Mouse (Mus musculus) hindbrain, embryonic 16.5 days (tissue): Measurements from ENCODE around the gene Cel. TPM values are rescaled to one million over a fixed set of nuclear protein-coding genes. Genes with fewer than 3 reads are reported as not detected.

Experiments
- ATAC-seq: fragments of 200-750 bp; cut with Nextera tagmentation; 2 replicates; pipeline ENCODE4 v1.8.0; 2017; ENCODE audit warnings: moderate TSS enrichment, moderate library complexity
- H3K27ac ChIP-seq: fragments of 300-500 bp; sonication (generic); 2 replicates; pipeline ENCODE4 v1.5.1; 2014; ENCODE audit warnings: low read depth, mild to moderate bottlenecking, control low read depth, low read length, moderate library complexity
- H3K27me3 ChIP-seq: fragments of 300-500 bp; sonication (generic); replicated peaks from 2 replicates; pipeline ENCODE4 v1.6.1; 2014; ENCODE audit warnings: low read length; ENCODE audit not compliant: control insufficient read depth, insufficient read depth
- H3K36me3 ChIP-seq: fragments of 300-500 bp; sonication (generic); 2 replicates; pipeline ENCODE4 v1.6.1; 2014; ENCODE audit warnings: mild to moderate bottlenecking, low read length, moderate library complexity, mixed read lengths; ENCODE audit not compliant: control insufficient read depth, insufficient read depth
- H3K4me1 ChIP-seq: fragments of 300-500 bp; sonication (generic); 2 replicates; pipeline ENCODE4 v1.6.1; 2014; ENCODE audit warnings: low read depth, low read length; ENCODE audit not compliant: control insufficient read depth, insufficient read depth
- H3K4me2 ChIP-seq: fragments of 300-500 bp; sonication (generic); 2 replicates; pipeline ENCODE4 v1.6.1; 2014; ENCODE audit warnings: mild to moderate bottlenecking, low read length, control low read depth, moderate library complexity
- H3K4me3 ChIP-seq: fragments of 300-500 bp; sonication (generic); 2 replicates; pipeline ENCODE4 v1.5.1; 2014; ENCODE audit warnings: mild to moderate bottlenecking, low read length, control low read depth, moderate library complexity
- H3K9ac ChIP-seq: fragments of 300-500 bp; sonication (generic); 2 replicates; pipeline ENCODE4 v1.6.1; 2014; ENCODE audit warnings: low read depth, mild to moderate bottlenecking, control low read depth, low read length, moderate library complexity
- H3K9me3 ChIP-seq: fragments of 300-500 bp; sonication (generic); 2 replicates; pipeline ENCODE4 v1.6.1; 2014; ENCODE audit warnings: mild to moderate bottlenecking, low read length, moderate library complexity; ENCODE audit not compliant: control insufficient read depth
- WGBS: fragments of 180-500 bp; shearing (Covaris S2); extraction: QIAGEN DNeasy Blood & Tissue Kit; methylation state at CpG from one replicate; pipeline ENCODE4 v1.1.7; 2014; 5-methylcytosine and 5-hydroxymethylcytosine counted together
- polyA plus RNA-seq: library from polyadenylated mRNA; unstranded; fragments of >200 nt; fragmentation: Nextera tagmentation; extraction: Ambion mirVana; gene quantifications from 2 replicates; pipeline ENCODE4 v1.2.1, GENCODE M21; 2015

The Cel gene
- polyA plus RNA-seq, 1 experiment from 2014 or later: not detected

DNA sequence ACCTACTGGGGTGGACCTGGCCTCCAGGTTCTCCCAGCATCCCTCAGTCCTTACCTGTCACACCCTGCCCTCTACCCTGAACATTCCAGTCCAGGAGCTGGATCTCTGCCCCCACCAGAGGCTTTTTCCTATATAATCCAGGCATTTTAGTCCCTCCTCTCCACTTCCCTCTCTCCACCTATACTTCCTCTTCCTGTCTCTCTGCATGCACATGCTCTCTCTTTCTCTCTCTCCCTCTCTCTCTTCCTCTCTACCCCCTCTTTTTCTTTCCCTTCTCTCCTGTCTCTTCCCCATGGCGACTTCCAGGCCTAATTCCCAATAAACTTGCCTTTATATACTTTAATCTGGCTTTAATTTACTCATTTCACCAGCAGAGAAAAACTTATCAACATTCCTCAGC lies 25.4 kb upstream of the Cel start:
- no peak for ATAC-seq
- H3K27ac ChIP-seq: no peak overlapping the region

DNA sequence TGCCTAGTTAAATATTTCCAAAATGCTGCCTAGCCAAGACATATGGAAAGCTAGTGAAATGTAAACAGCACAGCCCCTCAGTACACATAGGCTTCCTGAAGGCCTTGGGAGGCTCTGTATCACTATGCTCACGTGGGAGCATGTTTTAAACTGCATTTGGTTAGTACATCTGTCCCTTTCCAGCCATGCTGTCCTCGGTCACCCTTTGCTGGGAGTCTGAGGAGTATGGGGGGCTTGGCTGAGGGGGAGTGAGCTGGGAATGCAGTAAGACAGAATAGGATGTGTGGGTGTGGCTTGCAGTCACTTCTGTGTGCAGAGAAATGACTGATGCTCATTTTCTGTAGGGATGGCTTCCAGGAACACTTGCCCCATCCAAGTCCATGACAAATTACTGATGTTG lies 22.5 kb upstream of the Cel start:
- Histone ChIP-seq H3K4me2 (no peak overlapping the region), H3K36me3 (0 out of 2 replicates have a peak, but pooled peaks cover under 1% of the 10 kb centered on the region), H3K9ac (no peak overlapping the region), H3K9me3 (no peaks in the 10 kb centered on the region), H3K27ac (no peak overlapping the region), H3K4me1 (peaks cover 14% of the 10 kb centered on the region), H3K27me3 (no peaks in the 10 kb centered on the region), H3K4me3 (no peak overlapping the region)
- WGBS: 48% methylated on average over 2 of the region's 2 CpGs
- ATAC-seq: no peak

More for the DNA sequence above, 25.4 kb upstream of the Cel start:
- H3K27me3 ChIP-seq: no peaks in the 10 kb centered on the region
- no peak overlapping the region for H3K9ac ChIP-seq
- 38% methylated on average over 1 of the region's 1 CpGs for WGBS
- H3K36me3 ChIP-seq: no peaks in the 10 kb centered on the region
- no peaks in the 10 kb centered on the region; the same call in 1 of the 2 replicates for H3K4me1 ChIP-seq
- H3K4me2 ChIP-seq: no peak overlapping the region
- no peak overlapping the region for H3K4me3 ChIP-seq
- no peaks in the 10 kb centered on the region for H3K9me3 ChIP-seq

DNA sequence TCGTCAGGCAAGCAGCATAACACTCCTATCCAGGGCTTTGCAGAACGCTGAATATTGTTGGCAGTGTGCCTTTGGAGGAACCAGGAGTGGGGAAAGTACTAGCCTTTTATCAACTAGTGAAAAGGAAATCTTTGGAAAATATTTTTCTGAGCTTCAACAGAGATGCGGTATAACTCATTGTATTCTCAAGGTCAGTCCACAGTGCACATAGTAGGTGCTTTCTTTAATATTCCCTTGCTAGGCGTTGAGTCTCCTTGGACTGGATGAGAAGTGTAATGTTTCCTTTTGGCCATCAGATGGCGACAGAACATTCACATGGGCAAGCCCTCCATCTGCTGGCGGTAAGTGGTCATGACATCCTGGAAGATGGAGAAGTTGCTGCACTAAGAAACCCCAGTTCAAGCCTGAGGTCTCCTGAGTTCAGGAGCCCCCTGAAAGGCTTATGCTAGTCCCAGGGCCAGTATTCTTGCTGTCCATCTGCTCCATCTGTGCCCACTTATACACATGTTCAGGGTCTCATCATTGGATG lies 21.9 kb upstream of the Cel start:
- ATAC-seq: no peak
- H3K4me3 ChIP-seq: no peak overlapping the region
- H3K36me3 ChIP-seq: 0 out of 2 replicates have a peak, but pooled peaks cover 3% of the 10 kb centered on the region
- H3K9me3 ChIP-seq: no peaks in the 10 kb centered on the region
- no peak overlapping the region for H3K4me2 ChIP-seq
- WGBS: 21% methylated on average over 6 of the region's 6 CpGs
- peaks cover 14% of the 10 kb centered on the region for H3K4me1 ChIP-seq
- no peaks in the 10 kb centered on the region for H3K27me3 ChIP-seq
- no peak overlapping the region for H3K9ac ChIP-seq
- H3K27ac ChIP-seq: no peak overlapping the region

DNA sequence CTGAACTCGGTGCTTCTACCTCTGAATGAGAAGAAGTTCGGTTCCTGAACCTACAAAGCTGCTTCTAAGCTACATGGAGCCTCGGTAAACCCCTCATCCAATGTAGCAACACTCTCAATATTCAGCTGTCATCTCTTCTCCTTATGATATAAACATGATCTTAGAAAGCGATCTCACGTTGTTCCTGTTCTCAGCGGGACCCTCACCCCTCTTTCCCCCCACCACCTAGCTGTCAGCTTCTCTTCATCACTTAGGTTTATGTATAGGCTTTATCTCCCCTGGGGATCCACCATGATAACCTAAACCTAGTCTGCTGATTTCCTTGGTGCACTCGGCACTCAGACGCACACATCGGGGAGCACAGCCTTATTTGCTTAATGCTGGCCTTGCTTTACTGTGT lies 20.4 kb upstream of the Cel start, which contains the start of gene Gtf3c5:
Gene Gtf3c5 (minus strand): TSS at position 101 of the 400 bp plus-strand sequence.
- 70% methylated on average over 9 of the region's 9 CpGs for WGBS
- peak within 1 kb of the TSS; percentile 72 for H3K9ac ChIP-seq
- H3K9me3 ChIP-seq: no peaks in the 10 kb centered on the region
- peaks cover 11% of the 10 kb centered on the region for H3K36me3 ChIP-seq
- peaks cover 14% of the 10 kb centered on the region for H3K4me1 ChIP-seq
- H3K27ac ChIP-seq: peak within 1 kb of the TSS; percentile 93
- peak within 1 kb of the TSS; percentile 56 for H3K4me3 ChIP-seq
- H3K4me2 ChIP-seq: peak within 1 kb of the TSS; percentile 75
- H3K27me3 ChIP-seq: no peaks in the 10 kb centered on the region
- ATAC-seq: no peak

DNA sequence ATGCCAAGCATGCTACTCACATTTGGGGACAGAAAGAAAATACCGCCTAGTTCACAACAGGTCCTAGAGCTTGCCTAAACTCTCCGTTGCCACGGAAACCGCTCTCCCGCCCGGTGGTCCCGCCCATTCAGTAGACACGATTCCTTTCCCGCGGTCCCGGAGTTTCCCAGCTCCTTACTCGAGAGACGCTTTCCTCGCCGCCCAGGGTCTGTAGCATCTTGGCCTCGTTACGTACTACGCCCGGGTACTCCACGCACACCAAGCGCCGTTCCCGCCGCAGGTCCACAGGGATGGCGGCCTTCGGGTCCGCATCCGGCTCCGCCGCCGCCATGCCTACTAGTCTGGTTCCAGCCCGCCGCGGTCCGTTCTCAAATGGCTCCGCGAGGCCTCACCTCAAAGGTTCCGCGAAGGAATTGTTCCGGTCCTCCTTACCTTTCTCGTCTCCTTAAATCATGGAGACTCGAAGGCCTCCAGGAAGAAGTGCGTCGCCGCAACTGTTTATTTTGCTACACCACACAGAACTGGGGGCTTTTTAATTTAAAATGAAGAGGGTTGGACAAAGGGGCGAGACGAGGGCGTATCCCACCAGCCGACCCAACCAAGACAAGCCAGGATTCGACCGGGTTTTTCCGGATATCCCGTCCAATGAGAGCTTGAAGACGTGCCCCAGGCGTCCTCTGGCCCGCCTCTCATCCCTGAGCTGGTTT lies 19.6 kb upstream of the Cel start:
- Histone ChIP-seq H3K27ac (peak overlapping the region; percentile 93), H3K9me3 (no peaks in the 10 kb centered on the region), H3K27me3 (no peaks in the 10 kb centered on the region), H3K9ac (peak overlapping the region; percentile 72), H3K4me1 (peaks cover 14% of the 10 kb centered on the region), H3K4me2 (peak overlapping the region; percentile 75), H3K4me3 (peak overlapping the region; percentile 56), H3K36me3 (peaks cover 13% of the 10 kb centered on the region)
- ATAC-seq: peak; percentile 94
- WGBS: under 1% methylated on average over 56 of the region's 56 CpGs

DNA sequence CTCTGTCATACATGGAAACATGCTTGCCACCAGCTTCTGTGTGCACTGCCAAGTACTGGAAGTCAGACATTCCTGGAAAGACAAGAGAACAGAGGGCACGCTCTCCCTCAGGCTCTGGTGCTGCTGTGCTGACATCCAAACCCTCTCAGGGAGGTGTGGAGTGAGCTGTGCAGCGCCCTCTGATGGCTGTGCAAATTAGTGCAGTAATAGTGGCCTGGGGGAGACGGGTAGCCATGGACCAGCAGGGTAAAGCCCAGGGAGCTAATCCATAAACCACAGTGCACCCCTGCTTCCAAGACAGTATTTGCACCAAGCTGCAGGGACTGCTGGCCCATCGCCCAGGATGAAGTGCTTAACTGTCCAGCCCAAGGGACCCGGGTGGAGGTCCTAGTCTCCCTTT lies 14.8 kb upstream of the Cel start:
- H3K4me1 ChIP-seq: peaks cover 12% of the 10 kb centered on the region

DNA sequence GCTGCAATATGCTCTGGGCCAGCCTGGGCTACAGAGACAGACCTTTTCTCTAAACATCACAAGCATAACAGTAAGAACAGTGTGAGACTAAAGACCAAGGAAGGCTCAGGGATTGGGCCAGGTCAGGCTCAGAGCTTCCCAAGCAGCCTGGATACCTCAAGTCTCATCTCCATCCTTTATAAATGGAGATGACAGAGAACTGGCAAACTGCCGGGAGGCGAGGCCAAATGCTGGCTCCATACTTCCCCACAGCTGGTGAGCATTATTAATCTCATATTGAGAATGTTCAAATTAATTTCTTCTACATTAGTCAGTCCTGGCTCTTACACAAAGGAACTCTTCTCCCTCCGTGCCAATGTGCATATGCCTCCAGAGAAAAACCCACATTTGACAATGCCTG lies 13.6 kb upstream of the Cel start:
- H3K27me3 ChIP-seq: no peaks in the 10 kb centered on the region
- H3K4me3 ChIP-seq: no peak overlapping the region
- no peaks in the 10 kb centered on the region for H3K9me3 ChIP-seq
- H3K27ac ChIP-seq: no peak overlapping the region
- H3K4me1 ChIP-seq: peaks cover 8% of the 10 kb centered on the region
- no peak overlapping the region for H3K9ac ChIP-seq
- WGBS: 79% methylated on average over 3 of the region's 3 CpGs
- H3K36me3 ChIP-seq: peaks cover 50% of the 10 kb centered on the region
- no peak overlapping the region for H3K4me2 ChIP-seq
- ATAC-seq: no peak

More for the DNA sequence above, 14.8 kb upstream of the Cel start:
- no peaks in the 10 kb centered on the region for H3K27me3 ChIP-seq
- H3K4me3 ChIP-seq: no peak overlapping the region
- no peak overlapping the region for H3K4me2 ChIP-seq
- H3K27ac ChIP-seq: no peak overlapping the region
- peaks cover 39% of the 10 kb centered on the region for H3K36me3 ChIP-seq
- no peak overlapping the region for H3K9ac ChIP-seq
- WGBS: 64% methylated on average over 5 of the region's 5 CpGs
- ATAC-seq: no peak
- no peaks in the 10 kb centered on the region for H3K9me3 ChIP-seq

DNA sequence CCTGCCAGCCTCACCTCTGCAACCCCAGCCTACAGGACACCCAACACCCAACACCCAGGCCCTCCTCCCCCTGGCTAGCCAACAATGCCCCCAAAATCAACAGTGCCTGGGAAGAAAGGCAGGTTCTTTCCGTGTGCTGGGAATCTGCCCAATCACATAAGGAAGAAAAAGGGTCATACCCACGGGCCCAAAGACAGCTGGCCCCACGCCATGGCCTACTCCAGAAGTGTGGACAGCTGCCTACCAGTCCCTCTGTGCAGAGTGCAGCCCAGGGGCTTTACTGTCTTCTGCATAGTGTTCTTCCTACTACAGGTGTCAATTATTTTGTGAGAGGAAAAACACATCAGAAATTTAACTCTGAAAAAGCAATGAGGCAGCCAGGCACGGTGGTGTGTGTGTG lies 12.1 kb upstream of the Cel start:
- no peak for ATAC-seq

DNA sequence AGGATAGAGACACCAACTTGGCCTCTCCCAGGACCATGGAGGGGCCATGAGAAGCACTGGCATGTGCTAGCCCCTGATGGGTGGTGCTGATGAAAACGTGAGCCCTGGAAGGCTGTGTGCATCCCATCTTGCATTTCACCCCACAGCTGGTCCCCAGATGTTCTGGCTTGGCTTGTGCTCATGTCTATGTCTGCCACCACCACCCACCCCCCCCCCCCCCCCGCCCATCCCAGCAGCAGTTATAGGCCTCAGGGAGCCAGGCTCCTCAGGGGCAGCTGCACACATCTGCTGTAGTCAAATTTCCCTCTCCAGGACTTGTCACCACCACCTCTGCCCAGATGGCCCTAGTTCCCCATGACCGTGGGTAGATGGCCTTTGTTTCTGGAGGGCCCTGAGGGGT lies 6.7 kb upstream of the Cel start:
- Histone ChIP-seq H3K27ac (no peak overlapping the region), H3K9ac (no peak overlapping the region), H3K9me3 (no peaks in the 10 kb centered on the region), H3K4me3 (no peak overlapping the region), H3K36me3 (peaks cover 68% of the 10 kb centered on the region), H3K4me1 (no peaks in the 10 kb centered on the region), H3K4me2 (no peak overlapping the region), H3K27me3 (no peaks in the 10 kb centered on the region)
- 73% methylated on average over 2 of the region's 3 CpGs for WGBS
- no peak for ATAC-seq

More for the DNA sequence above, 12.1 kb upstream of the Cel start:
- Histone ChIP-seq H3K4me3 (no peak overlapping the region), H3K9ac (no peak overlapping the region), H3K9me3 (no peaks in the 10 kb centered on the region), H3K27me3 (no peaks in the 10 kb centered on the region), H3K27ac (no peak overlapping the region), H3K36me3 (peaks cover 56% of the 10 kb centered on the region), H3K4me1 (no peaks in the 10 kb centered on the region), H3K4me2 (no peak overlapping the region)
- 74% methylated on average over 4 of the region's 4 CpGs for WGBS
